Mouse (Mus musculus) bone marrow, adult 2 months (tissue): ENCODE data around the gene Ssr1.

ENCODE experiments used
- CTCF ChIP-seq: fragments of 200-500 bp; IDR thresholded peaks from 2 replicates; pipeline ENCODE4 v1.5.1; 2011; ENCODE audit warnings: low read length, control low read depth; ENCODE audit not compliant: control insufficient read depth, insufficient read depth
- POLR2A ChIP-seq: fragments of 200-500 bp; IDR thresholded peaks from 2 replicates; pipeline ENCODE4 v1.6.1; 2011; ENCODE audit warnings: low read depth, mild to moderate bottlenecking, control low read depth, low read length, borderline replicate concordance; ENCODE audit not compliant: control insufficient read depth

GRCm38 (mm10) chr13:38009721-38010408, 15.8 kb upstream of the Ssr1 start:
- no peak for TF ChIP-seq CTCF
- TF ChIP-seq POLR2A: no peak
